Mouse (Mus musculus) liver, adult 2 months (tissue): Measurements from ENCODE around the gene Tcf7l1.

Source experiments
- CTCF ChIP-seq: fragments of 200-500 bp; IDR thresholded peaks from 2 replicates; pipeline ENCODE4 v1.5.1; 2011; ENCODE audit warnings: low read depth, low read length, control low read depth
- POLR2A ChIP-seq: fragments of 200-500 bp; IDR thresholded peaks from 2 replicates; pipeline ENCODE4 v1.6.1; 2011; ENCODE audit warnings: low read length, control low read depth; ENCODE audit not compliant: insufficient read depth; ENCODE audit errors: extremely low read depth

DNA sequence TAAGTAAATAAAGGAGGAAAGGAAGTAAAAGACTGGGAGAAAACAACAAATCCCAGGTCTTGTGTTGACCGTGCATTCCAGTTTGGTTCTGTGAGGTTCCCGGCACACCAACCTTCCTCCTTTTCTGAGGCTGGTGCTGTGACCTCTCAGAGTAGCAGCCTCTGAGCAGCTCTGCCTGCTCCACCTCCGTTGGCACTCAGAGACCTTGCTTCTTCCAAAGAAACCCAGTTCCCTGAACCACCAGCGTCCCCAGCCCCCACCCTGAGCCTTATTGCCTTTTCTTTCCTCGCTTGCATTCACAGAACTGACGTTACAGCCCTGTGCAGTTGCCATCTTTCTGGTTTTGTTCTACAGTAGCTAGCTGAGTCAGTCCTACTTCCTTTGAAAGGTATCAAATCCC is 188.8 kb downstream of the Tcf7l1 start:
- TF ChIP-seq CTCF (no peak), POLR2A (0 out of 2 replicates have a peak, but pooled peaks have one; percentile 18)
